Mouse (Mus musculus) midbrain, embryonic 15.5 days (tissue): Measurements from ENCODE around the gene D330020A13Rik. TPM values are rescaled to one million over a fixed set of nuclear protein-coding genes. Genes with fewer than 3 reads are reported as not detected.

Source experiments
- polyA plus RNA-seq: library from polyadenylated mRNA; unstranded; fragments of >200 nt; fragmentation: Nextera tagmentation; extraction: Ambion mirVana; gene quantifications from 2 replicates; pipeline ENCODE4 v1.2.1, GENCODE M21; 2015

The D330020A13Rik gene
- polyA plus RNA-seq, 1 experiment from 2014 or later, result not detected

Other genes starting within 250 kb of the D330020A13Rik start
- not detected in 2 replicates for gene Ninj2, start 201.0 kb upstream of the D330020A13Rik start, polyA plus RNA-seq
- 0.11 and 0.22 TPM in 2 replicates for gene B4galnt3, start 195 bp downstream of the D330020A13Rik start, polyA plus RNA-seq
- gene Kdm5a, start 69.8 kb downstream of the D330020A13Rik start, polyA plus RNA-seq, result 37.2 and 38.9 TPM in 2 replicates
- 10.1 and 11.0 TPM in 2 replicates for gene Ccdc77, start 70.0 kb downstream of the D330020A13Rik start, polyA plus RNA-seq
- gene Il17ra, start 168.9 kb downstream of the D330020A13Rik start, polyA plus RNA-seq, result 2.9 and 4.2 TPM in 2 replicates
- 3.6 and 3.8 TPM in 2 replicates for gene Tmem121b, start 199.4 kb downstream of the D330020A13Rik start, polyA plus RNA-seq
- gene Hdhd5, start 237.0 kb downstream of the D330020A13Rik start, polyA plus RNA-seq, result 15.5 and 18.0 TPM in 2 replicates